Mouse (Mus musculus) cortical plate, adult 2 months (tissue): ENCODE measurements around the gene Gm21954. TPM values are rescaled to one million over a fixed set of nuclear protein-coding genes. Genes with fewer than 3 reads are reported as not detected.
A peak's percentile ranks its signal among the peaks of the same experiment; 100 is the strongest.

Experiments
- H3K27ac ChIP-seq: fragments of 200-500 bp; 2 replicates; pipeline ENCODE4 v1.5.1; 2012; ENCODE audit warnings: low read length, control low read depth, inconsistent platforms; ENCODE audit not compliant: insufficient read depth
- H3K4me1 ChIP-seq: fragments of 200-500 bp; 2 replicates; pipeline ENCODE4 v1.6.1; 2011; ENCODE audit warnings: low read length; ENCODE audit not compliant: control insufficient read depth, insufficient read depth
- H3K4me3 ChIP-seq: fragments of 200-500 bp; 2 replicates; pipeline ENCODE4 v1.5.1; 2011; ENCODE audit warnings: mild to moderate bottlenecking, low read length, control low read depth; ENCODE audit not compliant: insufficient read depth
- CTCF ChIP-seq: fragments of 200-500 bp; IDR thresholded peaks from 2 replicates; pipeline ENCODE4 v1.5.1; 2011; ENCODE audit warnings: mild to moderate bottlenecking, control low read depth, low read length; ENCODE audit not compliant: insufficient read depth; ENCODE audit errors: extremely low read depth
- POLR2A ChIP-seq: fragments of 200-500 bp; IDR thresholded peaks from 2 replicates; pipeline ENCODE4 v1.6.1; 2011; ENCODE audit warnings: mild to moderate bottlenecking, low read length, control low read depth; ENCODE audit not compliant: insufficient read depth; ENCODE audit errors: extremely low read depth
- polyA plus RNA-seq: library from polyadenylated mRNA; depleted of rRNA; stranded (reverse); fragments of >200 nt; gene quantifications from 2 replicates; pipeline ENCODE4 v1.2.3, GENCODE M21; 2012

Gm21954 gene
- polyA plus RNA-seq, 1 experiment: not detected

DNA sequence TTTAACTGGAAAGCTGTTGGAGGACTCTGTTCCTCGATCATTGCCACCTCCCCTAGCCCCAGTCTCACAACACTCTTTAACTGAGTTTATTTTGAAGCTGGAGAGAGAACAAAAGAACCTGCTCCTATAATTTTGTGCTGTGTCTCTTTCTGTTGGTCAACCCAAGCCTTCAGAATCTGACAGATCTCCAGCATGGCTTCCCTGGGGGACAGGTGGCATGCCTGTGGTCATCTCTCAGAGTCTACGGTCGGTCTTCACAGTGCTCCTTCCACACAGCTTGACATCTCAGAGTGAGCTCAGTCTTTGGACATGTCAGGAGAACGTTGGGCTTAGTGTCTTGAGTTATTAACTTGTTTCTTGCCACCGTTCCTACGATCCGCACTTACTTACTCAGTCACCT, 25.3 kb downstream of the Gm21954 start:
- Histone ChIP-seq H3K4me3 (no peak overlapping the region), H3K4me1 (peaks cover 23% of the 10 kb centered on the region), H3K27ac (peak overlapping the region; percentile 86)
- TF ChIP-seq POLR2A (no peak), CTCF (no peak)

DNA sequence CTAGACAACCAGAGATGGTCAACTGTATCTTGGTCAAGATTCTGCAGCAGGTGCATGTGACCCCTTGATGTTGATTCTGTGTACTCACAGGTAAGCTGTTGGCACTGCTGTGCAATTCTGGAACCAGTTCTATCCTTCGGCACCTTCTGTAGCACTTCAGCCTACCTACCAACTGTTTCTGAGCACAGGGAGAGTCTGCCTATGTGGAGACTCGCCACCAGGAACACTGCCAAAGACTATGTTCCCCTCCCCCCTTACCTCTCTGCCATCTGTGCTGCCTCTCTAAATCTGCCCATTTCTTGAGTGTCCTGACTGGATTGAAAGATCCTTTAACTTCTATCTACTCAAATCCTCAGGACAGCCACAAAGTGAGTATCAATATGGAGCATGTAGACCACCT, 28.3 kb downstream of the Gm21954 start:
- Histone ChIP-seq H3K4me1 (peaks cover 27% of the 10 kb centered on the region), H3K27ac (peak overlapping the region; percentile 92), H3K4me3 (no peak overlapping the region)
- TF ChIP-seq CTCF (no peak), POLR2A (no peak)

DNA sequence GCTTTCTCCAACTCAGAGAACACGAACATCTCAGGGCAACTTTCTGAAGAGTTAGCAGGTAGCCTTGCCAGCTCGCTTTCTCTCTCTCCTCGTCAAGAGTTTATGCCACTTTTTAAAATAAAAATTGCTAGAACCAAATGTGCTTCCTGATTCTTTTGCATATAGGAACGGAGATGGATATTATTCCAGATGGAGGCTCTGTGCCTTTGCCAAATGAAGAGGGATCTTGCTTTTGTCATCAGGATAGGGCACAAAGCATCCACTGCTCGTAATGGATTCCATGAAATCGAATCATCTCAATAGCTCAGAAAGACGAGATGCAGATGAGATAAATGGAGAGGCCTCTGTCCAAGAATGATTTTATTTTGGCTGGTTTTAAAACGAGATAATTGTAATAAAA, 28.7 kb downstream of the Gm21954 start:
- TF ChIP-seq POLR2A: no peak
- no peak for TF ChIP-seq CTCF
- Histone ChIP-seq H3K4me3 (no peak overlapping the region), H3K4me1 (peaks cover 30% of the 10 kb centered on the region), H3K27ac (peak overlapping the region; percentile 92)

DNA sequence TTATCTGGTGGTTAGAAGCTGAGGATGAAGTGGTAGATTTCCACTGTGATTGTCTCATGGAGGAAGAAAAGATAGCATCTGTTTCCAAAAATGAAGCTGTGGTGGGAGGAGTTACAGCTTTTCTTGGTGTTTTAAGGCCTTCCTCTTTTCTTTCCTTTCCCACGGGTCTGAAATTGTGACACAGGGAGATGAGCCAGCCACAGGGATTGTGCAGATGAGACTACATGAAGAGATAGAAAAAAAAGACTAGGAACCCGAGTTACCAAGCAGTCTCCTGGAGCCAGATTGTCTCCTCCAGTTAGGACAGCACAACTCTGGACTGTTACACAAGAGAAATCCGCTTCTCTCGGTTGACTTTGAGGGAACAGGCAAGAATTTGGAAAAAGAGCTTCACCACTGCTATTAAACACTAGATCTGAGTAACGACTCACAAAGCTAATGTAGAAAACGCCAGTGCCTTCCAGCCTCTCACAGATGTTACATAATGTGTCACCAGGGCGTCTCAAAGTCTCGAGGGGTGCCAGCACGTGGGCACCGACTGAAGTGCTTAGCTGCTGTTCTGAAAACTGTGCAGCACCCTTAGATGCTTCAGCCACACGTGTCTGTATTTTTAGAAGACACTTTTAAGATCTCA, 29.9 kb downstream of the Gm21954 start:
- no peak overlapping the region for H3K4me3 ChIP-seq
- peaks cover 28% of the 10 kb centered on the region for H3K4me1 ChIP-seq
- H3K27ac ChIP-seq: peak overlapping the region; percentile 92
- TF ChIP-seq POLR2A: no peak
- TF ChIP-seq CTCF: no peak

DNA sequence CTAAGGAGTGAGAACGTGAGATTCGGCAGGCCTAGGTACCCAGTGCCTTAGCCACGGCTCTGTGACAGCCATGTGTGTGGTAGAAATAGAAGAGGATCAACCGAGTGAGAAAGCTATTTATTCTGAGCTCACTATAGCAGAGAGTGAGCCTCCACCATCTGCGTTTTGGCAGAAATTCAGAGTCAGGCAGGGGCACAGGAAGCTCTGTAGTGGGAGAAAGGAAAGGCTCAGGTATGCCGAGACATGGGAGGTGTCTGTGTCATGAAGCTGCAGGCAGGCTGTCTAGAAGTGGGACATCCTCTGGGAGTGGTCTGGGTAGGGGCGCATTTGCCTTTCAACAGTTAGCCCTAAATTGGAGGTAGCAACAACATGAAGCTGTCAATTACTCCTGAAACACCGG, 31.7 kb downstream of the Gm21954 start:
- H3K4me1 ChIP-seq: peaks cover 27% of the 10 kb centered on the region
- peak overlapping the region; percentile 69; the same call in 1 of the 2 replicates for H3K27ac ChIP-seq
- no peak overlapping the region for H3K4me3 ChIP-seq
- TF ChIP-seq POLR2A: no peak
- TF ChIP-seq CTCF: no peak

DNA sequence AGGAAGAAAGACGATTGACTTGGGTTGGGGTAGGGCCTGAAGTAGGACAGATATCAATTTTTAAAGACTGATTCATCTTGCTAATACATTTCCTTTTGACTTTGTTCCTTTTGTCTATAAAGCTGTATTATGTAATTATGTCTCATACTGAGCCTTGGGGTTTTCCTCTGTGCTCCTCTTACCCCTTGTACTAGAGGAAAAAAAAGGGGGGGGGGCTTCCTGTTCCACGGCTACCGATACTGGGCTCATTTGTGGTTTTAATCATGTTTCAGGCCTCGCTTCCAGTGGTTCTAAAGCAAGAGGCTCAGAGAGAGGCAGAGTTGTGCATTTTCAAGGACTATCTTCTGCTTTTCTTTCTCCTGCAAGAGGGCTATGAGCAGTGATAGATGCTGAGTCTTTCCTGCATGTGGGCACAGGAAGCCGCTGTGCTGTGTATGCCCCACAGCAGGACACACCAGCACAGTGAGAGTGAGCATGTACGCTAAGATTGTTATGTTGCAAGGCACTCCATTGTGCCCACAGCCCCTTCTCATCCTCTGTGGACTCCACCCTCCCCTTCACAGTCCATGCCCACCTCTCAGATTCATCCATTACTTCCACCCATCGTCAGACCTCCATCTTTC, 33.1 kb downstream of the Gm21954 start:
- TF ChIP-seq CTCF (no peak), POLR2A (no peak)
- Histone ChIP-seq H3K27ac (peak overlapping the region; percentile 2), H3K4me3 (no peak overlapping the region)

DNA sequence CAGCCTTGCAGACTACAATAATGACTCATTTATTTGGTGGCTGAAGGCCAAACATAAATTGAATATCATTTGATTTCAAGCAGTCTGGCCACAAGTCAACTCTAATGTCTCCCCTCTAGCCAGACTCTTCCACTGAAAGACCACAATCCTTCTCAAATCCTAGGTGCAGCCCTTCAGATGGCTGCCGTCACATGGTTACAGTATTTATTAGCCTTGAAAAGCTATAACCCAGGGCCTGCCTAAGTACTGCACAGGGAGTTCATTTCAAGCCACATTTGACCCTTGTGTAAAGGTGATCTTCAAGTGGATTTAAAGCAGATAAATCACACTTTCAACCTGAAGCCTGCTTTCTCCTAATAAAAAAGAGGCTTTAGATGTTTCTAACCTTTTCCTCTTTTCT, 37.7 kb downstream of the Gm21954 start:
- peaks cover 10% of the 10 kb centered on the region for H3K4me1 ChIP-seq
- H3K27ac ChIP-seq: no peak overlapping the region
- TF ChIP-seq POLR2A (no peak), CTCF (no peak)
- no peak overlapping the region for H3K4me3 ChIP-seq

More for the DNA sequence above, 33.1 kb downstream of the Gm21954 start:
- H3K4me1 ChIP-seq: peaks cover 26% of the 10 kb centered on the region

GRCm38 (mm10) chr3:55431223-55431622, 40.8 kb downstream of the Gm21954 start:
- Histone ChIP-seq H3K4me1 (peaks cover 4% of the 10 kb centered on the region), H3K27ac (peak overlapping the region; percentile 38), H3K4me3 (no peak overlapping the region)
- TF ChIP-seq CTCF: no peak
- no peak for TF ChIP-seq POLR2A

- Histone ChIP-seq H3K27ac (no peak overlapping the region), H3K4me1 (peaks cover 2% of the 10 kb centered on the region; the same call in 1 of the 2 replicates), H3K4me3 (no peak overlapping the region)
- TF ChIP-seq POLR2A (no peak), CTCF (no peak)
These were observed 41.9 kb downstream of the Gm21954 start for GRCm38 (mm10) chr3:55430022-55430549.

GRCm38 (mm10) chr3:55423640-55424397, 48.2 kb downstream of the Gm21954 start:
- TF ChIP-seq CTCF: no peak
- H3K27ac ChIP-seq: peak overlapping the region; percentile 86
- no peak overlapping the region for H3K4me3 ChIP-seq
- H3K4me1 ChIP-seq: peaks cover 17% of the 10 kb centered on the region
